Mouse (Mus musculus): ENCODE data around the gene Setd3. TPM values are rescaled to one million over a fixed set of nuclear protein-coding genes. Genes with fewer than 3 reads are reported as not detected.
"Not testable (repeated sequence)": the region's sequence is repeated elsewhere in the genome, so short reads cannot be mapped to it uniquely, and the experiment has no call there.

The Setd3 gene
- total RNA-seq, 4 experiments from 2014 or later, result 111 to 120 (median 117) TPM

- peak in 1 of 2 experiments; percentile 30 for DNase-seq (ENCODE audit: low spot score in 2 of 2)
Measured at GRCm38 (mm10) chr12:108143624-108144498, 35.3 kb downstream of the Setd3 start.

GRCm38 (mm10) chr12:108135610-108136208 is 43.4 kb downstream of the Setd3 start:
- DNase-seq (ENCODE audit: low spot score in 2 of 2), result peak; percentile 64 to 72

- DNase-seq (ENCODE audit: low spot score in 2 of 2), result no peak
Measured at GRCm38 (mm10) chr12:108133181-108133580, 45.9 kb downstream of the Setd3 start.

GRCm38 (mm10) chr12:108132450-108133070 is 46.6 kb downstream of the Setd3 start:
- no peak for DNase-seq (ENCODE audit: low spot score in 2 of 2)

GRCm38 (mm10) chr12:108121288-108121687 is 57.8 kb downstream of the Setd3 start:
- DNase-seq (ENCODE audit: low spot score in 2 of 2), result peak; percentile 21 to 35

GRCm38 (mm10) chr12:108120434-108120833 is 58.7 kb downstream of the Setd3 start:
- DNase-seq (ENCODE audit: low spot score in 2 of 2), result no peak

GRCm38 (mm10) chr12:108119930-108120329 is 59.2 kb downstream of the Setd3 start:
- no peak for DNase-seq (ENCODE audit: low spot score in 2 of 2)

- DNase-seq (ENCODE audit: low spot score in 2 of 2), result no peak
Measured at GRCm38 (mm10) chr12:108118902-108119531, 60.1 kb downstream of the Setd3 start.

GRCm38 (mm10) chr12:108118503-108118901 is 60.6 kb downstream of the Setd3 start:
- no peak for DNase-seq (ENCODE audit: low spot score in 2 of 2)

- no peak for DNase-seq (ENCODE audit: low spot score in 2 of 2)
Measured at GRCm38 (mm10) chr12:108111191-108111590, 67.9 kb downstream of the Setd3 start.

- DNase-seq (ENCODE audit: low spot score in 2 of 2), result no peak
Measured at GRCm38 (mm10) chr12:108110674-108111073, 68.4 kb downstream of the Setd3 start.

GRCm38 (mm10) chr12:108109732-108110131 is 69.4 kb downstream of the Setd3 start:
- no peak for DNase-seq (ENCODE audit: low spot score in 2 of 2)

- not testable (repeated sequence) for DNase-seq (ENCODE audit: low spot score in 2 of 2)
Measured at GRCm38 (mm10) chr12:108108591-108108990, 70.5 kb downstream of the Setd3 start.

GRCm38 (mm10) chr12:108103292-108103691 is 75.8 kb downstream of the Setd3 start:
- no peak for DNase-seq (ENCODE audit: low spot score in 2 of 2)

GRCm38 (mm10) chr12:108102119-108102518 is 77.0 kb downstream of the Setd3 start:
- no peak for DNase-seq (ENCODE audit: low spot score in 2 of 2)

- no peak for DNase-seq (ENCODE audit: low spot score in 2 of 2)
Measured at GRCm38 (mm10) chr12:108100181-108100580, 78.9 kb downstream of the Setd3 start.

- no peak for DNase-seq (ENCODE audit: low spot score in 2 of 2)
Measured at GRCm38 (mm10) chr12:108098201-108098980, 80.7 kb downstream of the Setd3 start.

- no peak for DNase-seq (ENCODE audit: low spot score in 2 of 2)
Measured at GRCm38 (mm10) chr12:108097643-108098042, 81.5 kb downstream of the Setd3 start.

- DNase-seq (ENCODE audit: low spot score in 2 of 2), result no peak
Measured at GRCm38 (mm10) chr12:108088253-108088652, 90.9 kb downstream of the Setd3 start.

- no peak for DNase-seq (ENCODE audit: low spot score in 2 of 2)
Measured at GRCm38 (mm10) chr12:108087489-108087888, 91.6 kb downstream of the Setd3 start.

Data from gastrocnemius, adult 8-10 months (tissue).